Mouse (Mus musculus): ENCODE measurements around the gene Gm43720.

The Gm43720 gene

DNA sequence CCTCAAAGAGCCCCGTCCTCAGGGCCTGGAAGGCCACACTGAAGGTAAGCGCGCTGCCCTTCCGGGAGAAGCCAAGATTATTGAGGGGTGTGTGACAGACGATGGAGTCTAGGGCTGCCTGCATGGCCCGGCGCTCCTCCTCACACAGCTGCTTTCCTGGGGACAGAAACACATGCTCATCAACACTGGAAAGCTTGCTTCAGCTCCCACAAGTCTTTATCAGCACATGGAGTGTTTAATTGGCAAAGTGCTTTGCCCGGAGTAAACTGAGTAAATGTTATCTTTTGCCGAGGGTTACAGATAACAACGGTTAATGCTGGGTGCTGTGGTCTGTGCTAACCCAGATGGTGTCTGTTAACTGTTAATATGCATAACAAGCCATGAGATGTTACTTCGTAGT, 18.9 kb downstream of the Gm43720 start:
- WGBS = 79% methylated on average over 11 of the region's 11 CpGs

DNA sequence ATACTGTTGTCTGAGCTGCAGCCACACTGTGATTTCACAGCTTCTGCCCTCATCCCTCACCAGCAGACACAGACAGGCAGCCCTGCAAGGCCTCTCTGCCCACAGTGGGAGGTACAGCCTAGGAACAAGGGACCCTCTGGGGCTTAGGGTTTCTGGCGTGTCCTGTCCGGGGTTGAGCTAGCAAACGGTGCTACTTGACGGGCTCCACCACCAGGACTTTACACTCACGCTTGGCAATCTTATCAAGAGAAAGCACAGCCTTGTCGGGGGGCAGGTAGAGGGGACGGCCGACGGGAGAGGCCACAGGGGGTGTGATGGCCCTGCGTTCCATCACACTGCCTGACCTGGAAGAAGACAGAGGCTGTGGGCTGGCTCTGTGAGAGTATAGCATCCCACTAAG, 19.7 kb downstream of the Gm43720 start:
- 87% methylated on average over 10 of the region's 10 CpGs for WGBS

DNA sequence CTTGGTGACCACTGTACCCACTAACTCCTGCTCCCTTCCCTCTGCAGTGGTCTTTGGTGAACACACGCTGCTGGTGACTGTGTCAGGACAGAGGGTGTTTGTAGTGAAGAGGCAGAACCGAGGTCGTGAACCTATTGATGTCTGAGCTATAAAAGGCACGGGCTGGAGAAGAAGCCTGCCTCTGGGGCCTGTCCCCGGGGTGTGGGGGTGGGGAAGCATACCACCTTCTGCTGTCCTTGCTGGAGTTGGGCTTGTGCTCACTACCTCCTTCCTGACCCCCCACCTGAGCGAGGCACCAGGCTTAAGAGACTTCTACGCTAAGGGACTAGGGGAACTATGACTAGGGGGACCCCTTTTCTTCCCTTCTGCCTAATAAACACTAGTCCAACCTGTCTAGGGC, 20.8 kb downstream of the Gm43720 start:
- WGBS = 70% methylated on average over 7 of the region's 7 CpGs

DNA sequence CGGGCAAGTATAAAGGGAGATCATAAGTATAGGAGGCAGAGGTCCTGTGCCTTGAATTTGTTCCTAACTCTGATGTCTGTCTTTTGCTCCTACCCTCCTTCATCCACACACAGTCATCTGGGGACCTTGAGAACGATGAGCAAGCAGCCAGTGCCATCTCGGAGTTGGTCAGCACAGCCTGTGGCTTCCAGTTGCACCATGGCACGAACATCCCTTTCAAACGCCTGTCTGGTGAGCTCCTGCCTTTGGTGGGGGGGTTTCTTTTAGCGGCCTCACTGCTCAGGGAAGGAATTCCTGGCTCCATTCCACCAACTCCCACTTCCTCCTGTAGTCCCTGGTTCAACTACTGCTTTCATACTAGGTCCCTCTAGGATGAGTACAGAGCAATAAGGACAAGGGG, 21.2 kb downstream of the Gm43720 start:
- WGBS = 56% methylated on average over 6 of the region's 6 CpGs

- 78% methylated on average over 3 of the region's 3 CpGs for WGBS
Observed at GRCm38 (mm10) chr5:138258078-138258477, 21.7 kb downstream of the Gm43720 start.

DNA sequence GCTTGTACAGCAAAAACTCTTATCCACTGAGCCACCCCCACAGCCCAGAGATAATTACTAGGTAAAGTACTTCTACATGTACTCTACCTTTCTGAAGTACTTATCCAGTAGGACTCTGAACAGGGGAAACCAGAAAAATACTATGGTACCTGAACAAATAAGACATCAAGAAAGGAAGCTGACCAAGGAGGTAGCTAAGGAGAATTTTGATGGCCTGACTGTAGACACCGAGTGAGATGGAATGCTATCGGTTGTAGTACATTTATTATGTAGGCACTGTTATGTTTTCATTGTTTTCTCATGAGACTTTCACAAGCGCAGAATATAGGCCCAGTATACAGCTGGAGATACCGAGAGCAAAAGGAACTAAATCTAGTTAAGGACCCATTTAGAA, 22.2 kb downstream of the Gm43720 start:
- WGBS = 74% methylated on average over 4 of the region's 4 CpGs

GRCm38 (mm10) chr5:138256966-138257584, 22.7 kb downstream of the Gm43720 start:
- WGBS = 79% methylated on average over 10 of the region's 10 CpGs

DNA sequence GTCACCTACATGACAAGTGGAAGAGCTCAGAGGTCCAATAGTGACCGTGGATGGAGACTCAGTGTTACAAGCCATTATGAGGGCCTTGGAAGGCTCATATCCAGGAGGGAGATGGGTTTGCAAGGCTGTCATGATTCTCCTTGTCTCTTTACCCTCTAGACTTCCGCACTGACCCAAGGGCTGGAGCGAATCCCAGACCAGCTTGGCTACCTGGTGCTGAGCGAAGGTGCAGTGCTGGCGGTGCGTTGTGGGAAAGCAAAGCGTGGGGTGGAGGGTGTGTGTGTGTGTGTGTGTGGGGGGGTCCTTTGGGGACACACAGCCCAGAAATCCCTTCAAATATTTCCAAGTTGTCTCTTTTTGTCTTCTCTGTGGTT, 23.7 kb downstream of the Gm43720 start:
- 7% methylated on average over 7 of the region's 7 CpGs for WGBS

DNA sequence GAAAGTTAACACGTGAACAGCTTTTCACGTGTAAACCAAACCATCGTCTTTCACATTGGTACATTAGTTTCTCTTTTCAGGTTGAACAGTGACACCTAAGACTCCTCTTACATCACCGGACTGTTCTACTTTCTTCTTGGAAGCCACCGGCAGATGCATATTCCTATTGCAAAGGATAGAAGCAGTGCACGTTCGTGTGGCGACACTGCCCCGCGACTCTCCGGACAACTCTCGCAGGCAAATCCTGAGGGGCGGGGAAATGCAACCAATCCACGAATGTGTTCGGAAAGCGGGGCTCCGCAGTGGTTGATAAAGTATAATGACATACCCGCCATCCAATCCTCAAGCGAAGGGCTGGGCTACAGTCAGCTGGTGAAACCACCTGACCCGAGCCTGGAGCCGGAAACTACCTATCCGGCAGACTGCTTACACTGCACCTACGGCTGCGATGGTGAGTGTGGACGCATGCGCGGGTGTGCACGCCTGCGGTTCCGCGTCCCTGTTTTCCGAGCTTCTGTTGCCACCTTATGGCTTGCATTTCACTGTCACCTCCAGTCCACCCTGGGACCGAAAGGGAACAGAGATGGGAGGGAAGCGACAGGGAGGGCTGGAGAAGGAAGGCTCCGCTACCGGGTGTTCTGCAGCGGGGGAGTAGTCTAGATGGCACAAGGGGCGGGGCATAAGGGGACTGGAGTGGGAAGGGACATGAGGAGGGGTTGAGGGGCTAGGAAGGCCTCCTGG, 24.2 kb downstream of the Gm43720 start, which contains the start of gene Lamtor4:
Gene Lamtor4 (plus strand): TSS at position 130 of the 741 bp plus-strand sequence.
- WGBS = under 1% methylated on average over 38 of the region's 38 CpGs

GRCm38 (mm10) chr5:138253061-138253460, 26.7 kb downstream of the Gm43720 start:
- 93% methylated on average over 3 of the region's 3 CpGs for WGBS

- WGBS = 89% methylated on average over 12 of the region's 12 CpGs
Observed at GRCm38 (mm10) chr5:138251144-138251543, 28.6 kb downstream of the Gm43720 start.

DNA sequence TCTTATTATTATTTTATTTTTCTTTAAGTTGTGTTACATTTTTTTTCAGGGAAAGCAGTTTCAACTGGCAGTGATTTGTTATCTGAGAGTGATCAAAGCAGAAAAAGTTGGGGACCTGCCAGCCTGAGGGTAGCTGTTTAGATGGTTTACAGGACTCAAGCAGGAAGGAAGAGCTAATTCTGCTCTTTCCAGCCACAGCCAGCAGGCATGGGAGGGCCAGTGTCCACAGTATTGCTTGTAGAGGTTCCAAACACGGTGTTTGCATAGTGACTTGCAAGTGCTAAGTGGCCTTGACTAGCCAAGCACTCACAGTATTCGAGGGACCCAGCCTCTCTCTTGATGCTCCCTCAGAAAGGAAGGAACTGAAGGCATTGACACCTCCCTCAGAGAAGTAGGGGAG, 38.2 kb downstream of the Gm43720 start:
- WGBS = 53% methylated on average over 2 of the region's 2 CpGs

DNA sequence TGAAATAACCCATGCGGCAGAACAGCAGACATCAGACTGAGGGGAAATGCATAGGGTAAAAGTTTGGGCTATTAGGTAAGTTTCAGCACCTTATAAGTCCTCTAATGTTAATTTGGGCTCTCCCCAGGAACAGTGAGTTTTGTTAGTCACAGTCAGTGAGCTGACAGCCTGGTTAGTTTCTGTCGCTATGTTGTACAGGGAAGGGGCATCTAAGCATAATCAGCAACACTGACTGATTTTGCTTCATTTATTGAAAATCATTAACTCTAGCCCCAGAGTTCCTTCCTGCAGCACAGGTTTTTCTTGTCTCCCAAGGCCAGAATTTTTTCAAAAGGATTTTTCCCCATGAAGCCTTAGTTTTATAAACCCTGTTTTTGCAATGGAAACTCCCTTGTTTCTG, 46.0 kb downstream of the Gm43720 start:
- 86% methylated on average over 2 of the region's 2 CpGs for WGBS

GRCm38 (mm10) chr5:138229511-138229910, 50.2 kb downstream of the Gm43720 start:
- 92% methylated on average over 3 of the region's 3 CpGs for WGBS

DNA sequence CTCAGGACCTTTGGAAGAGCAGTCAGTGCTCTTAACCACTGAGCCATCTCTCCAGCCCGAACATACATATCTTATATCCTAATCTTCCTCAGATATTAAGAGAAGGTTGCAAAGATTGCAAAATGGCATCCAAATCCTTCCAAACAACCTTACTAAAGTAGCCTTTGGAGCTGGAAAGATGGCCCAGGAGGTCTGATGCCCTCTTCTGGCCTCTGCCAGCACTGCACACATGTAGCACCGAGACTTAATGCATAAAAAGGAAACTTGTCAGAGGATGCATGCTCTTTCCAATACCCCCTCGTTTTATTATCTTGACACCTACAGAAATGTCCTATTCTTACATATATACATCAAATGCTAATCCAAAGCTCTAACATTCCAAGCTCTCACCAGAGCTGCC, 51.7 kb downstream of the Gm43720 start:
- WGBS = 48% methylated on average over 3 of the region's 3 CpGs

DNA sequence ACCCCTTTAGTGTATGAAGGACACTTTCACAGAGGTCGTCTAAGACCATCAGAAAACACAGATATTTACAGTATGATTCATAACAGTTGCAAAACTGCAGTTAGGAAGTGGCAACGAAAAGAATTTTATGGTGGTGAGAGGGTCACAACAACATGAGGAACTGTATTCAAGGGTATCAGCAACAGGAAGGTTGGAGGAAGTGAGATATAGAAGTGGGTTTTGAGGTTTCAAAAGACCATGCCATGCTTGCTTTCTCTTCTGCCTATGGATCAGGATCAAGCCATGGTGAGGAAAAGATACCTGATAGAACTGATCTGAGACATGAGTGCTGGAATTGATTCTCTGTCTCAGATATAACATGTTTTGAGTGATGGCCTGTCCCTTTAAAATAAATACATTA, 52.4 kb downstream of the Gm43720 start:
- WGBS = 72% methylated on average over 2 of the region's 2 CpGs

GRCm38 (mm10) chr5:138226491-138226890, 53.3 kb downstream of the Gm43720 start:
- WGBS = 79% methylated on average over 4 of the region's 4 CpGs

GRCm38 (mm10) chr5:138225700-138226099, 54.1 kb downstream of the Gm43720 start, which contains the start of gene Nxpe5:
Gene Nxpe5, plus strand, starts transcription at chr5:138225898.
- WGBS = 72% methylated on average over 2 of the region's 2 CpGs

- 43% methylated on average over 3 of the region's 3 CpGs for WGBS
Observed at GRCm38 (mm10) chr5:138223287-138223686, 56.5 kb downstream of the Gm43720 start.

DNA sequence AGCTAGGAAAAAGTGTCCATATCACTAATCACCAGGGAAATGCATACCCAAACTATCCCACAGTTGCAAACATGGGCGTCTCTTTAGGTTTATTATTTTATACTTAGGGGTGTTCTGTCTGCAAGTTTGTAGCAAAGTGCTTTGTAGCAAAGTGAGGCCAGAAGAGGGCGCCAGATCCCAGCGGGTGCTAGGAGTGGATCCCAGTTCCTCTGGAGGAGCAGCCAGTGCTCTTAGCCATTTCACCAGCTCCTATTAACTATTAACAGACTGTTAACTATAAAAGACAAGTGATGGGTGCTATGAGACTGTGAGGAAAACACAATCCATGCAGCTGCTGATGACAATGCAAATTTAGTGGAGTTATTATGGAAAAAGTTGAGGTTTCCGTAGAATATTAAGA, 57.6 kb downstream of the Gm43720 start:
- 20% methylated on average over 4 of the region's 4 CpGs for WGBS

GRCm38 (mm10) chr5:138219864-138220263, 59.9 kb downstream of the Gm43720 start:
- WGBS = 71% methylated on average over 2 of the region's 2 CpGs

- 93% methylated on average over 13 of the region's 13 CpGs for WGBS
Observed at GRCm38 (mm10) chr5:138216632-138217031, 63.1 kb downstream of the Gm43720 start.
